Mouse (Mus musculus) frontal cortex, postnatal 14 days (tissue): ENCODE results near the gene Hist3h2ba.

Experiments used
- DNase-seq, 2 experiments: peaks; one replicate each; pipeline ENCODE4 v3.0.0; 2022; ENCODE audit warnings: low spot score in 2 of 2

The Hist3h2ba gene

DNA sequence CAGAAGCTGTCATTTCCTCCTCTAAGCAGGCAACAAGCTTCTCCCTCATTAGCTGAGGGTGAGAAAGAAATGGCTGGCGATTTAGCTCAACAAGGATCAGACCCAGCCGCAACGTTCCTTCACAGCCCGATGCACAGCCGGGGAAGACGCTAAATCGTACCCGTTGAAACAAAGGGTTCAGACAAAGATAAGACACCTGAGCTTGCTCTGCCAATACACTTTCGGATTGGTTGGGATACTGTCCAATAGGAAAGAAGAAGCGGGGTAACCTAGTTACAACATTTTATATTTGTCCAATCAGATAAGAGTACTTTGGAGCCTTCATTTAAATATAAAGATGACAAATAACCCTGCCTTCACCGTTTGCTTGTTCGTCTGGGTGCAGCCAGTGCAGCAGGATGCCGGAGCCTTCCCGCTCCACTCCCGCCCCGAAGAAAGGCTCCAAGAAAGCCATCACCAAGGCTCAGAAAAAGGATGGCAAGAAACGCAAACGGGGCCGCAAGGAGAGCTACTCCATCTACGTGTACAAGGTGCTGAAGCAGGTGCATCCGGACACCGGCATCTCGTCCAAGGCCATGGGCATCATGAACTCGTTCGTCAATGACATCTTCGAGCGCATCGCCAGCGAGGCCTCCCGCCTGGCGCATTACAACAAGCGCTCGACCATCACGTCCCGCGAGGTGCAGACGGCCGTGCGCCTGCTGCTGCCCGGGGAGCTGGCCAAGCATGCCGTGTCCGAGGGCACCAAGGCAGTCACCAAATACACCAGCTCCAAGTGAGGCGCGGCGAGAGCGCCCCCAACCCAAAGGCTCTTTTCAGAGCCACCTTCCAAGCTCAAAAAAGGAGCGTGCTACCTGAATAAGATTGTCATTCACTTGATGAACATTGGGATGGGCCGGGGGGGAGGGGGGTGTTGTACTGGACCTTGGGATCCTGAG, at the start of gene Hist3h2ba:
Hist3h2ba (plus strand) TSS at position 379 of the 938 bp plus-strand sequence.
- peak; percentile 73 to 75 for DNase-seq

DNA sequence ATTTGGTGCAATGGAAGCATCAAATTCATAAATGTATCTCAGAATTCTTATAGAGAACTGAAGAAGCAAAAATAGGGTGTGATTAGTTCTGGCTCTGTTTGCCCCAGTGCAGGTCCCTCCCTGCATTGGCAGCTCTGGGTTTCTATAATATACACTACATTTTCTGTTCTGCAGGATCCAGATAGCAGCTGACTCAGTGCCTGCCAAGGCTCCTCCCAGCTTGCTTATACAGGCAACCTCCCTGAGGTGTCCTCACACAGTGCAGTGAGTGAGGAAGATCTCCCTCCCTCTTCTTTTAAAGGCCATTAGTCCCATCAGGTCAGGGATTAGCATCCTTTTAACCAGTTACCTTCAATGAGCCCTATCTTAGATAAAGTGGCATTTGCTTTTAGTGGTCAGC, 47.6 kb upstream of the Hist3h2ba start:
- DNase-seq, result no peak

DNA sequence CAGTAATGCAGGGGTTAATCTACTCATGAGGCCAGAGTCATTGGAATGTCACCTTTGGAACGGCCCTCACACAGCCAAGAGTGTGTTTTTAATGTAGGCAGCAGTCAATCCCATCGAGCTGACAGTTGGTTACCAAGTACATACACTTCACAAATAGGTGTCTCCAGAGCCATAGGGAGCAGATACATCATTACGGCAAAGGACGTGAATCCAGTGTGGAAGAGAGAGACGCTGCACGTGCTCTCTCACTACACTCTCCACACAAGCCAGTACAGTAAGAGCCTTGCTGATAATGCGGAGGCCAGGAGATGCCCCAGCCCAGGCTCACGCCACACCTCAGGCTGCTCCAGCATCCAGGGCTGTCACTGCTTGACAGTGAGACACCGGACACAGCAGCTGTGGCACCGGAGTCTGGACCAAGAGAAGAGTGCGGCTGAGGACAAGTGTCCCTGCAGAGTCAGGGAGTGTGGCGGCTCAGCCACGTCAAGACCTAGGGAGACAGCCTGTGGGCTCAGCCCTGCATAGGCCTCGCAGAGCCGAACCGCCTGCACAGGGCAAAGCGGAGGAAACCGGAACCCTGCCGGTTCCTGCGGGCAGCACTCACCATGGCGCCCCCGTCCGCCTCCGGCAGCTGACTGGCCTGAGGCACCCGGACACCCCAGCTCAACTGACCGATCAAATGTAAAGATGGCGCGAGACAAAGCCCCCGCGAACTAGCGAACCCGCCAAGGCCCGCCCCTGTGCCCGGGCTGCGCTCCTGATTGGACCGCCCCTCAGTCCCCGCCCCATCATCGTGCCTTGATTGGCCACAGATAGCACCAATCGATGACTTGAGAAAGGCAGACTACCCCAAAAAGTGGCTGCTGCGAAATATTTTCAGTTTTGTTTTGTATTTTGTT, 45.0 kb upstream of the Hist3h2ba start, which contains the start of gene Zfp39:
Zfp39 (minus strand) TSS at position 715 of the 899 bp plus-strand sequence.
- peak; percentile 92 to 96 for DNase-seq

DNA sequence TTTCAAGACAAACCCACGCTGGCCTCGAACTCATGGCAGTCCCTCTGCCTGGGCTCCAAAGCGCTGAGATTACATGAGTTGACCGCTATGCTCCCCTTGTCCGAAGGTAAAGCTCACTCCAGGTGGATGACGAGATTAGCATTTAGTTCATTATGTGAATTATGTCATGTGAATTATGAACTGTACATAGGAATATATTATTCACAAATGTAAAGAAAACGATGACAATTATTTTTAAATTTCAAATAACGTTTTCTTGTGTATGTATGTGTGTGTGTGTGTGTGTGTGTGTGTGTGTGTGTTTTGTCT, 44.4 kb upstream of the Hist3h2ba start:
- no peak for DNase-seq

DNA sequence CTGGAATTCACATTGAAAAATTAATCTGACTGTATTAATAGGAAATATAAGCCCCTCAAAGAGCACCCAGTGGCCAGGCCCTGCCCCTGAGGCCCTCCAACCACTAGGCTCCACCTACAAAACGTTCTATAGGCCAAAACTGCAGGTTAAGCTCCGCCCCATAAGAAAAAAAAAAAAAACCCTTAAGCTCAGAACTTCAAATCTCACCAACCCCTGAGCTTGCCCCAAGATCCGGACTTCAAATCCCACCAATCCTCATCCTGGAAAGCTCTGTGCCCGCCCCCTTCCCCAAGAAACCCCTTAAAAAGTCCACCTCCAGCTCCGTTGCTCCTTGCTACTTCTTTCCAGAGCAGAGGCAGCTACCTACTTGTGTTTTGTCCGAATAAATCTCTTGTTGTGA, 43.9 kb upstream of the Hist3h2ba start:
- no peak for DNase-seq

DNA sequence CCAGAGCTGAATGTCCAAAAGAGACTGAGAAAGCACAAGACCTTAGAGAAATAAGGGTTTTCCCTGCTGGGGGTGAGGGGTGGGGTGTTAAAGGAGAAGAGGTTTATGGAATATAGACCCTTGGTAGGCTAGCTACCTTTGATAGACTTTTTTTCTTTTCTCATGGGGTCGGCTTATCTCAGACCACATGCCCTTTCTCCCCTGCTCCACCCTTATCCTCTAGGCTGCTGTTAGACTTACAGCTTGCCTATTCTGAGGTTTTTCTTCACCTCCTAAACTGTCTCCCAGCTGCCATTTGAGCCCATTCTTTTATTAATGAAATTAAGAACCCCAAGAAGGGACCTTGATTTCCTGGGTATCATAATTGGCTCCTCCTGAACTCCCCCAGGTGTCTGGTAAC, 34.9 kb upstream of the Hist3h2ba start:
- no peak for DNase-seq

DNA sequence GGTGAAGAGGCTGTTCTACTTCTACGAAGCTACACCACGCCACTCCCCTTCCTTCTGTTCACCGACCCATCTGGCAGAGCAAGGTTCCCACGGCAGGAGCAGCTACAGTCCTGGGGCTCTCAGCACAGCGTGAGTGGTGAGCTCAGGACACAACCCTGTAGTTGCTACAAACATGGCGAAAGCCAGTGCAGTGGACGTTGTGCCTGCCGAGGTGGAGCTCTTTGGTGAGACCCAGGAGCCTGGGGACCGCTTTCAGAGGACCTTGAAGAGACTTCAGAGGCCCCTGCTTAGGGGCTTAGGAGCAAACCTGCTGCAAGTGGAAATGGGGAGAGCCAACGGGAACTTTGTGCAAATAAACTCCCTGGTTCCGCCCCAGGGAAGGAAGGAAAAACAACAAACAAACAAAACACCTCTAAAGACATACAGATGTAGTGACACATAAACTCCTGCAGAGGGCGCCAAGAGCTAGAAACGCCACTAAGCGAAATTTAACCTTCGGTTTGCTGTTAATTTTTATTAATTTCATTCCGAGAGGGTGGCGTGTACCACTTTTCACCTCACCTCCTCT, 34.2 kb upstream of the Hist3h2ba start:
- no peak for DNase-seq

DNA sequence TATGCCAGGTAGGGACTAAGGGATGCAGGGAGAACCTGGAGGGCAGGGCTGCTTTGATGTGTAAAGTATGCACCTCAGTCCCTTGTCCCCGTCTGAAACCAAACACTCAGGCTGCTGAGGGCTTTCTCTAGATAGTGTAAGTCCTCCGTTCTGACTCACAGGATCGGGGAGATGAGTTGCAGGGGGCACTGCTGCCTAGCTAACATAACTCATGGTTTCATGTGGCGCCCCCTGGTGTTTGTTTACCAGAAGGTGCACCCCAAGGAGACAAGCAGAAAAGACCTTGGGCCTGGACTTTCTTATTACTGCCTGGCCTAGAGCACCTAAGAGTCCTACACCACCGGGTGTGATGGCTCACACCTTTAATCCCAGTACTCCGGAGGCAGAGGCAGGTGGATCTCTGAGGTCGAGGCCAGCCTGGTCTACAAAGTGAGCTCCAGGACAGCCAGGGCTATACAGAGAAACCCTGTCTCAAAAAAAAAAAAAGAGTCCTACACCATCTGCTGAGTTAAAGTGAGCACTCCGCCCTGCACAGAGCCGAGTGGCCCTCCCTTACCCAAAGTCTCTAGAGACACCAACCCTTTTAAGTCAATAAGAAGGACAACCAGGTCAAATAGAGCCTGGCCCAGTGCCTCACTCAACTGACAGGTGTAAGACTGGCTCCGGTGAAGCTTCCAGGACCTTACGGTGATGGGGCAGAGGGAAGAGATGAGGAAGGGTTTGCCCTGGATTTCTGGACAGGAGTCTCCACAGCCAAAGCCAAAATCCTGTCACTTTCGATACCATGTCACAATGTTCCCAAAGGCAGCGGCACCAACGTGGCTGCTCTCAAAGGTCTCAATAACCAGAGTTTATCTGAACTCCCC, 31.6 kb upstream of the Hist3h2ba start:
- no peak for DNase-seq

DNA sequence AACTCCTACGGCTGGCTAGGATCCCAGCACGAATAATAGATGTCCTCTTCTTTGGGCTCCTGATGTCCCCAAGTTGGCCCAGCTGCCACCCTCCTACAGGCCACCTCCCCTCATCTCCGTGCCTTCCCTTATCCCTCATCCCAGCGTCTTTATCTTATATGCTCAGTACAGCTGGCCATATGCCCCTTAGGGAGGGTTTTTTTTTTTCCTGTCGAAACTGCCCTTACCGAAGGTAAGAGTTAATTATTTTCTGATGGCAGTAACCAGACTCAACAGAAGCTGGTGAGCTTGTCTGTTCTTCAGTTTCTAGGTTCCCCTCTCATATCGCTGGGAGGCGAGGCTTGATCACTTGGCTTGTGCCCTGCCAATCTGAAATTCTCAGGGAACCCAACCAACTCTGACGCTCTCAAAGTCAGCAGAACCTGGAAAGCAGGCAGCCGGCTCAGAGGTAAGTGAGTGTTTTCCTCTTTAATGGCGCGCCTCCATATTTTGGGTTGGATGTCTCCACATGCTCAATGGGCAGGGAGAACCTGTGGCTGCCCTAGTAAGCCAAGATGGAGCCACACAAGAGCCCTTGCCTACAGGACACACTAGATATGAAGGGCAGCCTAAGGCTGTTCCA, 30.9 kb upstream of the Hist3h2ba start, which contains the start of gene Btnl10:
Btnl10 (plus strand) TSS at position 164 of the 622 bp plus-strand sequence.
- no peak for DNase-seq

DNA sequence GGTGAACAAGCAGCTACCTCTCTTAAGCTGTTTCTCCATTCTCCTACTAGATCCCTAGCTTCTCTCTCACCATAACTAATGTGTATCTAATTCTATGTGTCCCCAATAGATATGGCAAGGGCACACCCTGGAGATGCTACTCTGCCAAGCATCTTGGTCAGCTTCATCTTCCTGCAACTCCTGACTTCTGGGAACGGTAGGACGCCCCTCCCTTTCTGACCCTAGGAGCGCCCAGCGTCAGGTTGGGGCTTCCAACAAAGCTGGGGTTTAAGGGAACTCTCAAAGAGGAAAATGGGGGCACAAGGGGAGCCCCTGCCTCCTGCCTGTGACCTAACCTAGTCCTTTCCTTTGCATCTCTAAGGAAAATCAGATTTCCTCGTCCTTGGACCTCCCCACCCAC, 30.0 kb upstream of the Hist3h2ba start:
- no peak for DNase-seq

DNA sequence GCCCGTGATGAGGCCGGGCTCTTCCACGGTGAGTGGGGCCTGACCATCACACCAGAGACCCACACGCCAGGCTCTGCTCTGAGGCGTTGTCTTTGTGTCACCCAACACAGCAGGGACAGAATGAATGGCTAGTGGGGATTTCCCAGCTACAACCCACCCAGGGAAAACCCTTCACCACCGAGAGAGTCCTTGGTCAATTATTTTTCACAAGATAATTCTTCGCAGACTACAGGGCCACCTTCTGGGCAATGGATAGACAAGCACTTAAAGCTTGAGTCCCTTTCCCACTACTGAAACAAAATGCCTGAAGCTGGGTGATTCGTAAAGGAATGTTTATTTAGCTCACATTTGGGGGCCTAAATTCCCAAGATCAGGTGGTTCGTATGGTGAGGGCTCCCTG, 26.3 kb upstream of the Hist3h2ba start:
- DNase-seq, result no peak

DNA sequence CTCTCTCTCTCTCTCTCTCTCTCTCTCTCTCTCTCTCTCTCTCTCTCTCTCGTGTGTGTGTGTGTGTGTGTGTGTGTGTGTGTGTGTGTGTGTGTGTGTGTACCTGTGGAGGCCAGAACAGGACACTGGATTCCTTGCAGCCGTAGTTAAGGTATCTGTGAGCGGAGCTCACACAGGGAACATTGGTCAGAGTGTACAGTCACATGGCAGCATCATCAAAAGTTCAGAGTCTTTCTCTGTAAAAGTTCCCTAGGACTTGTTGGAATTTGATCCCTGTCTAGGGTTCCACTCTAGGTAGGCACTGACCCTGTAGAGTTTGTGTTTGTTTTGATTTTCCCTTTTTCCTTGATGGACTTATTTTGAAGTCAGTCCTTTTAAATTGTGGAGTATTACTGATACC, 22.1 kb upstream of the Hist3h2ba start:
- no peak for DNase-seq

DNA sequence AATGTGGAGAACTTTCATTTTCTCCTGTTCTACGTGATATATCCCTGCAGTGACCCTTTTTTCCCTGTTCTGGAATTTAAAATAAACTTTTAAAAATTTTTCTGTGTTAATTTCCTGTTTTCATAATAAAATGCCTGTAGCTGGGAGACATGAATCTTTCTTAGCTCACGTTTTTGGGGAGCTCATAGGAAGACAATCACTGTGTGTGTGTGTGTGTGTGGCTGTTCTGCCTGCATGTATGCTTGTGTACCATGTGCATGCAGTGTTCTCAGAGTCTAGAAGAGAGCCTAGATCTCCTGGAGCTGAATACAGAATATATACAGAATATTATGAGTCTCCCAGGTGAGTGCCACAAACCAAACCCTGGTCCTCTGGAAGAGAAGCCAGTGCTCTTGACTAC, 21.7 kb upstream of the Hist3h2ba start:
- DNase-seq, result no peak

DNA sequence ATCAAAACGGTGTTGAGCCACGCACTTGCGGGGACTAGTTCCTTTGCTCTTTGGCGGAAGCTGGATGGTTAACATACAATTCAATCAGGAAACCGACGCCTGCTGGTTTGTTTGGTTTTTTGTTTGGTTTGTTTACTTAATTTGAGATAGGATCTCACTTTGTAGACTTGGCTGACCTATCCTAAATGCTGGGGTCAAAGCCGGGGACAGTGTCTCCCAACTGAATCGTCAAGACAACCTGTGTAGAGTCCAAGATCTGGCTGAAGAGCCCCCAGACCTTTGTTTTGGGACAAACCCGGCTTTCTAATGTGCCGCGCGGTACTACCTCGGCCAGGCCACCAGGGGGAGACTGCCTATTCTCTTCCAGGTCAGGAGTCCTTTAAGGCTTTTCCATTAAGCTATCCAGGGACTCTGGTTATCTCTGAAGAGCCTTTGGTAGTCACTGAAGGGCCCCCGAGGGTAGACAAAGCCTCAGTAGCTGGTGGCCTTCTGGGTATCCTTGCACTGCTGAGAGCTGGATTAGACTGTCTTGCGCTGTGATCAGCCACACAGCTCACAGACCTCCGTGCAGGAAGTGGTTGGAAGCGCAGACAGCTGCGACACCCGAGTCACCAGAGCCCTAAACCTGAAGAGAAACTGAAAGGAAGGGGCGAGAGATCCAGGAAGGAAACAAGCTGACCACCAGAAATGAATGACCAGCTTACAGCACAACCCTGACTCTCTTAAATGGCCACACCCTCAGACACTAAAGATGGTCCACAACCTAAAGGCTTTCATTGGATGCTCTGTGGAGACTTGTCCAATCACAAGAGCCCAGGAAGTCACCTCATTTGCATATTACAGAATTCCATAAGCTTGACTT, 20.7 kb upstream of the Hist3h2ba start:
- no peak for DNase-seq

DNA sequence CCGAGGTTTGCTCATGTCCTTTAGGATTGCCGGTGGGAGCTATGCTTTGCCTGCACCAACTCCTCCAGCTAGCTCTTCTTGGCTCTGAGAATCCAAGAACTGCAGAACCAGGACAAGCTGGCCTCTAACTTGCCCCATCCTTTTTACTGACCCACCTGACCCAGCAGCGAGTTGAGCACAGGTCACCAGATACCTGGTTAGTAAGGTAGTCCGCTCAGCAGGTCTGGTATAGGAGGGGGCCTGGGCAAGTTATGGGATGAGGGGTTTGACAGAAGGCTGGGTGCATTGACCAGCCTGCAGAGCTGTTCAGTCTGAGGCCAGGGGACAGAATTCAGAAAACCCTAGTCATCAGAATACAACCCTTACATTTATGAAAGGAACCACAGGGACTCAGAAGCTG, 19.7 kb upstream of the Hist3h2ba start:
- DNase-seq, result no peak

DNA sequence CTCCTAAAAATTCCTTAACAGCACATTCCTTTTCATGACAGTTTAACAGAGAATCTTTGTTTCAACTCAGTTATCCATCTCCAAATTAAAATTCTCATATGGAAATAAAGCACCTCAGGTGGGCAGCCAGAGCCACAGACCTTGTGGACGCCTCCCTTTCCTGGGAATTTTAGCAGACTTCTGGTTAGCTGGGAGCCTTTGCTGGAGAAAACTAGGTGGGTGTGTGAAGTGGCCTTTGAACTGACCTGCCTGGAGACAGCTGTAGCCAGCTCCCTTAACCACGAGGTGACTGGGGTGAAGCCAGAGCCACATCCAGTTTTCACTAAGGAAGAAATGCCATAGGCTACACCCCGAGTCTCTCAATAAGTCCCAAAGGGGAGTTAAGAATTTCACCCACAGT, 19.1 kb upstream of the Hist3h2ba start:
- no peak for DNase-seq

DNA sequence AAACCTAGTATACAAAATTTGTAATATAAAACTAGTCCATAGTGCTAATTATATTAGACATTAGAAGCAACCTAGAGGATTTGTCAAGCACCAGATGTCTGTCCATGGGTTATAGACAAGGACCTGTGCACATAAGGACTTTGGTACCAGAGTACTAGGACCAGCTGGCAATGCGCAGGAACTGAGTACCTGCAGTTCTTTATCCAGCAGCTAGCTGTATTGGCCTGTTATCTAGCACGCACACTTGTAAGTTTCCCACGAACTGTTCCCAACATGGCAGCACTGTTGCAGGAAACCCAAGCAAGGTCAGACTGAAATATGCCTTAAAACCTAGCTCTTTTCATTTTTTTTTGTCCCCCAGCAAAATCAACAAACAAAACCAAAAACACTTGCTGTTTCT, 18.5 kb upstream of the Hist3h2ba start:
- no peak for DNase-seq

DNA sequence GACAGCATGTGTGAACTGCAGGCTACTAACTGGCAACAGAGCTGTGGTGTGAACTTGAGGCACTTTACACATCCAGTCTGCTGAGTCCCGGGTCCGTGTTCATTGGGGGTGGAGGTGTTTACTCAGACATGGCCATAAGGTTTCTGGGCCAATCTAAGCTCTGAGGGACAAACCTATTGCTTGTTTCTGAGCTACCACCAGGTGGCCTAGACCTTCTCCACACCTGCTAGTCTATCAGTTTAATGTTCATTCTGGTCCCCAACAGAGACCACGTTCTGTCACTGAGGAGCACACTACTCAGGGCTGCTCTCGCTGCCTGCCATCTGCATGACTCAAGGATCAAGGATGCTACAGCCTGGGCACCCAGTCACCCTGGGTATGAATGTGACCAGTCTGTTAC, 17.1 kb upstream of the Hist3h2ba start:
- no peak for DNase-seq

DNA sequence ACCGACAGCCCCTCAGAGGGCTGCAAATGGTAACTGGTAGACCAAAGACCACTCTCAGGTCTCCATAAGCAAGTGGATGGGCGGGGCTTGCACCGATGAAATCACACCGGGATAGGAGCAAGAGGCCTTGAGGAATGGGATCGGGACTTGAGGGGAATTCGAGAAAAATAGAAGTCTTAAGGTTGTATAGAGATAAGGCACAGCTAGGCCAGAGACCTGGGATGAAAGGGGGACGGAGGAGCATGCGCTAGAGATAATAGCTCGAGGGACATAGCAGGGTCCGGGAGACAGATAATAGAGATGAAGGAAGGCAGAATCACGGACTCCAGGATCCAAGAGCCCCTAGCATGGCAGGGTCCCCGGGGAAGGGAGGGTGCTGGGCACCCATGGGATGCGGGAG, 10.8 kb upstream of the Hist3h2ba start:
- no peak for DNase-seq
